Mouse (Mus musculus) gastrocnemius, postnatal 4 days (tissue): ENCODE results near the gene Nhlrc4. TPM values are rescaled to one million over a fixed set of nuclear protein-coding genes. Genes with fewer than 3 reads are reported as not detected.
A peak's percentile ranks its signal among the peaks of the same experiment; 100 is the strongest.

Experiments used
- DNase-seq, 2 experiments: peaks; one replicate each; pipeline ENCODE4 v3.0.0; 2021 to 2022; ENCODE audit warnings: low spot score in 2 of 2, mixed read lengths in 2 of 2
- long read RNA-seq, 2 experiments: library from polyadenylated mRNA; stranded (forward); transcript quantifications; one replicate each; pipeline ENCODE4 v2.0.0; 2021
- total RNA-seq, 2 experiments: library from RNA; stranded (reverse); gene quantifications; 2 replicates each; pipeline ENCODE4 v1.2.3; 2021

The Nhlrc4 gene
- total RNA-seq = not detected
- long read RNA-seq, experiment 1 = 0 reads
- long read RNA-seq, experiment 2 = 0 reads

GRCm38 (mm10) chr17:25944366-25945163 is at the start of gene Nhlrc4, which contains the start of gene Pigq:
Gene Nhlrc4, minus strand, starts transcription at chr17:25944961.
Gene Pigq, minus strand, starts transcription at chr17:25944936.
- no peak for DNase-seq

- no peak for DNase-seq
Measured at GRCm38 (mm10) chr17:25993489-25993888, 48.7 kb upstream of the Nhlrc4 start.

- DNase-seq = no peak
Measured at GRCm38 (mm10) chr17:25992274-25992673, 47.5 kb upstream of the Nhlrc4 start.

GRCm38 (mm10) chr17:25990331-25990730 is 45.6 kb upstream of the Nhlrc4 start:
- DNase-seq = no peak

GRCm38 (mm10) chr17:25985306-25986294 is 40.8 kb upstream of the Nhlrc4 start, which contains the start of gene Capn15:
Gene Capn15, minus strand, starts transcription at chr17:25985796.
- peak; percentile 86 to 92 for DNase-seq

- DNase-seq = no peak
Measured at GRCm38 (mm10) chr17:25984556-25985305, 40.0 kb upstream of the Nhlrc4 start.

GRCm38 (mm10) chr17:25984066-25984465 is 39.3 kb upstream of the Nhlrc4 start:
- DNase-seq = no peak

GRCm38 (mm10) chr17:25982913-25983312 is 38.2 kb upstream of the Nhlrc4 start:
- no peak for DNase-seq

GRCm38 (mm10) chr17:25980854-25981253 is 36.1 kb upstream of the Nhlrc4 start:
- DNase-seq = no peak

GRCm38 (mm10) chr17:25979829-25980738 is 35.3 kb upstream of the Nhlrc4 start:
- DNase-seq = no peak

- DNase-seq = no peak
Measured at GRCm38 (mm10) chr17:25970954-25971707, 26.4 kb upstream of the Nhlrc4 start.

GRCm38 (mm10) chr17:25970448-25970847 is 25.7 kb upstream of the Nhlrc4 start:
- no peak for DNase-seq

GRCm38 (mm10) chr17:25968176-25968575 is 23.4 kb upstream of the Nhlrc4 start:
- DNase-seq = no peak

GRCm38 (mm10) chr17:25967652-25968051 is 22.9 kb upstream of the Nhlrc4 start:
- no peak for DNase-seq

GRCm38 (mm10) chr17:25964271-25964670 is 19.5 kb upstream of the Nhlrc4 start:
- no peak for DNase-seq

GRCm38 (mm10) chr17:25962413-25962905 is 17.7 kb upstream of the Nhlrc4 start:
- DNase-seq = no peak

GRCm38 (mm10) chr17:25961566-25961965 is 16.8 kb upstream of the Nhlrc4 start:
- DNase-seq = no peak

GRCm38 (mm10) chr17:25959630-25960467 is 15.1 kb upstream of the Nhlrc4 start:
- DNase-seq = no peak
